Mouse (Mus musculus): ENCODE results near the gene Rpl15. TPM values are rescaled to one million over a fixed set of nuclear protein-coding genes. Genes with fewer than 3 reads are reported as not detected.

Gene Rpl15
- total and polyA plus RNA-seq, 2 experiments from 2014 or later: 236 to 617 TPM

- DNase-seq (ENCODE audit: low spot score) (no peak), ATAC-seq (ENCODE audit: insufficient read depth, low read depth) (no peak)
- H3K36me3 ChIP-seq (replicated peaks; ENCODE audit: control insufficient read depth, insufficient read depth, low read length): no peaks in the 10 kb centered on the region
- TF ChIP-seq CTCF (IDR thresholded peaks at IDR 0.05; ENCODE audit: low read depth): no peak
- no peak for TF ChIP-seq EP300 (IDR thresholded peaks at IDR 0.05; ENCODE audit: low read depth)
- H3K9me3 ChIP-seq (replicated peaks; ENCODE audit: control insufficient read depth, low read length): no peaks in the 10 kb centered on the region
- H3K27ac ChIP-seq (ENCODE audit: low read depth): no peak overlapping the region
- no peaks in the 10 kb centered on the region for H3K27me3 ChIP-seq (ENCODE audit: control insufficient read depth, insufficient read depth, low read length)
- 0 out of 2 replicates have a peak, but pooled peaks cover 9% of the 10 kb centered on the region for H3K4me1 ChIP-seq (ENCODE audit: control insufficient read depth, insufficient read depth)
- WGBS: 66% methylated on average over 6 of the region's 6 CpGs
- no peak overlapping the region for H3K4me3 ChIP-seq (ENCODE audit: low read depth, low read length)
- no peak overlapping the region for H3K9ac ChIP-seq (replicated peaks; ENCODE audit: low read depth, low read length)
- H3K4me2 ChIP-seq (ENCODE audit: low read depth, low read length): no peak overlapping the region
These were observed 49.2 kb downstream of the Rpl15 start for GRCm38 (mm10) chr14:18221977-18222376.

Other genes starting within 250 kb of the Rpl15 start
- gene Nr1d2, start 32.3 kb downstream of the Rpl15 start, total RNA-seq (2014; rRNA removed; ENCODE audit: low replicate concordance): 30.9 and 34.4 TPM in 2 replicates
- gene Nr1d2, start 32.3 kb downstream of the Rpl15 start, polyA plus RNA-seq (2015; fragmentation: Nextera tagmentation; extraction: Ambion mirVana): 23.5 and 23.7 TPM in 2 replicates
- 3.4 and 22.0 TPM in 2 replicates for gene Nkiras1, start 255 bp downstream of the Rpl15 start, total RNA-seq (2014; rRNA removed; ENCODE audit: low replicate concordance)
- gene Nkiras1, start 255 bp downstream of the Rpl15 start, polyA plus RNA-seq (2015; fragmentation: Nextera tagmentation; extraction: Ambion mirVana): 36.9 and 37.2 TPM in 2 replicates
- gene Ube2e1, start 60.5 kb upstream of the Rpl15 start, total RNA-seq (2014; rRNA removed; ENCODE audit: low replicate concordance): 12.9 and 31.0 TPM in 2 replicates
- gene Ube2e1, start 60.5 kb upstream of the Rpl15 start, polyA plus RNA-seq (2015; fragmentation: Nextera tagmentation; extraction: Ambion mirVana): 44.4 and 47.3 TPM in 2 replicates